Mouse (Mus musculus) forebrain, embryonic 12.5 days (tissue): ENCODE data around the gene Ap1m1. TPM values are rescaled to one million over a fixed set of nuclear protein-coding genes. Genes with fewer than 3 reads are reported as not detected.

Source experiments
- ATAC-seq: fragments of 200-750 bp; cut with Nextera tagmentation; 2 replicates; pipeline ENCODE4 v1.8.0; 2017; ENCODE audit warnings: moderate TSS enrichment; ENCODE audit not compliant: low FRiP score
- H3K27ac ChIP-seq: fragments of 300-500 bp; sonication (generic); 2 replicates; pipeline ENCODE4 v1.5.1; 2016; ENCODE audit warnings: mild to moderate bottlenecking
- H3K27me3 ChIP-seq: fragments of 300-500 bp; sonication (generic); 2 replicates; pipeline ENCODE4 v1.6.1; 2016; ENCODE audit warnings: mild to moderate bottlenecking
- H3K36me3 ChIP-seq: fragments of 300-500 bp; sonication (generic); replicated peaks from 2 replicates; pipeline ENCODE4 v1.6.1; 2016; ENCODE audit warnings: mild to moderate bottlenecking
- H3K4me1 ChIP-seq: fragments of 300-500 bp; sonication (generic); 2 replicates; pipeline ENCODE4 v1.6.1; 2016
- H3K4me2 ChIP-seq: fragments of 300-500 bp; sonication (generic); 2 replicates; pipeline ENCODE4 v1.6.1; 2016; ENCODE audit warnings: mild to moderate bottlenecking, moderate library complexity
- H3K4me3 ChIP-seq: fragments of 300-500 bp; sonication (generic); replicated peaks from 2 replicates; pipeline ENCODE4 v1.5.1; 2016; ENCODE audit warnings: mild to moderate bottlenecking
- H3K9ac ChIP-seq: fragments of 300-500 bp; sonication (generic); 2 replicates; pipeline ENCODE4 v1.6.1; 2016; ENCODE audit warnings: mild to moderate bottlenecking
- H3K9me3 ChIP-seq: fragments of 300-500 bp; sonication (generic); 2 replicates; pipeline ENCODE4 v1.6.1; 2016
- WGBS: fragments of 180-500 bp; shearing (Covaris S2); methylation state at CpG from one replicate; pipeline ENCODE4 v1.1.7; 2016; 5-methylcytosine and 5-hydroxymethylcytosine counted together
- polyA plus RNA-seq: library from polyadenylated mRNA; unstranded; fragments of >200 nt; fragmentation: Nextera tagmentation; extraction: Ambion mirVana; gene quantifications from 2 replicates; pipeline ENCODE4 v1.2.1, GENCODE M21; 2016

Ap1m1 gene
- polyA plus RNA-seq, 1 experiment from 2014 or later, result 193 TPM

DNA sequence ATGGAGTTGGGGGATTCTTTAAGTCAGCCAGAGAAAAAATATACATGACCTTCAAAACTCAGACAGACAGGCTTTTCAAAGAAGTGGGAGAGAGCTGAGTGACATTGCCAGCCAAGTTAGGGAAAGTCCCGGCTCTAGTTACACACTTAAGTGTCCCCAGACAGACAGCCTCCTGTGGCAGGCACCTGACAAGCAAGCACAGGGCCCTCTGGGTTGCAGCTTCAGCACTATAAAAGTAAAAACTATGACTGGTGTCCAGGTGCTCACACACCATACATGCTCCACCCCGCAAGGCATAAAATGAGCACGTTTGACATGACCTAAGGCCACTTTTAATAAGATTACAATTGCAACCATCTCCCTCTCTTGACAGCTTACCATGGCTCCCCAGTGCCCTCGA lies 20.8 kb downstream of the Ap1m1 start:
- H3K9ac ChIP-seq, result no peak overlapping the region
- no peaks in the 10 kb centered on the region; the same call in 1 of the 2 replicates for H3K27me3 ChIP-seq
- H3K9me3 ChIP-seq, result no peaks in the 10 kb centered on the region
- no peaks in the 10 kb centered on the region for H3K4me1 ChIP-seq
- no peak overlapping the region for H3K4me2 ChIP-seq
- 57% methylated on average over 4 of the region's 4 CpGs for WGBS
- no peak overlapping the region for H3K4me3 ChIP-seq
- H3K36me3 ChIP-seq, result peaks cover 6% of the 10 kb centered on the region; the same call in 1 of the 2 replicates
- ATAC-seq, result peak; percentile 6; the same call in 1 of the 2 replicates
- H3K27ac ChIP-seq, result no peak overlapping the region

DNA sequence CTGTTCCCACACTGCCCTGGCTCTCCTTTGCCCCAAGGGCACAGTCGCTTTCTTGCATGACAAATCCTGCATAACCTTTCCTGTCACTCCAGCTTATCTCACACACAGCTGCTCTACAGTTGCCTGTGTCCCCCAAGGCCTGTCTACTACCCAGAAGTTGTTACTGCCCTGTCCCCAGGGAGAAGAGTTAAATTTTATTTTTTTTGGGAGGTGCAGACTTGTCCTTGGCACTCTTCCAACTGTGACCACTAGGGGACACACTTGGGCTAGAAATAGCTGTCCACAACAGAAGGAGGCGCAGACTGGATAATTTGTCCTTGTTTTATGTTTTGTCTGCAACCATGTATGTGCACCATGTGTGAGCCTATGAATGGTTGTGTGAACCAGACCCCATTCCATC lies 21.2 kb downstream of the Ap1m1 start:
- no peaks in the 10 kb centered on the region for H3K9me3 ChIP-seq
- H3K36me3 ChIP-seq, result peaks cover 5% of the 10 kb centered on the region; the same call in 1 of the 2 replicates
- H3K27me3 ChIP-seq, result no peaks in the 10 kb centered on the region; the same call in 1 of the 2 replicates
- no peak overlapping the region for H3K9ac ChIP-seq
- WGBS, result 39% methylated on average over 2 of the region's 2 CpGs
- H3K4me3 ChIP-seq, result no peak overlapping the region
- no peaks in the 10 kb centered on the region for H3K4me1 ChIP-seq
- peak; percentile 61; the same call in 1 of the 2 replicates for ATAC-seq
- no peak overlapping the region for H3K4me2 ChIP-seq
- no peak overlapping the region for H3K27ac ChIP-seq

DNA sequence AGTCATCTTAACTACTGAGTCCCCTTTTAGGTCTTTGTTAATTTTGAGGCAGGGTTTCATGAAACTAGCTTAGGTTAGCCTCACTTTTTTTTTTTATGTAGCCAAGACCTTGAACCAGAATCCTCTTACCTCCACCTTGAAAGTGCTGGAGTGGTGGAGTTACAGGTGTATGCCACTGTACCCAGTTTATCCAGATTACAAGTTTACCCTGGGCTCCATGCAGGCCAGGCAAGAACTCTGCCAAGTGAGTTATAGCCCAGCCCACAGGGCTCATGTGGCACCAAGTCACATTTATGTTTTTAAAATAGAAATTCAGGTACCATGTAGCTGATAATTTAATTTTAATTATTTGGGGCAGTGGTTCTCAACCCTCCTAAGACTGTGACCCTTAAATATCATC lies 21.6 kb downstream of the Ap1m1 start:
- no peaks in the 10 kb centered on the region for H3K4me1 ChIP-seq
- no peak overlapping the region for H3K9ac ChIP-seq
- no peak overlapping the region for H3K4me3 ChIP-seq
- ATAC-seq, result no peak
- no peaks in the 10 kb centered on the region; the same call in 1 of the 2 replicates for H3K27me3 ChIP-seq
- H3K4me2 ChIP-seq, result no peak overlapping the region
- peaks cover 5% of the 10 kb centered on the region; the same call in 1 of the 2 replicates for H3K36me3 ChIP-seq
- no peaks in the 10 kb centered on the region for H3K9me3 ChIP-seq
- H3K27ac ChIP-seq, result no peak overlapping the region

DNA sequence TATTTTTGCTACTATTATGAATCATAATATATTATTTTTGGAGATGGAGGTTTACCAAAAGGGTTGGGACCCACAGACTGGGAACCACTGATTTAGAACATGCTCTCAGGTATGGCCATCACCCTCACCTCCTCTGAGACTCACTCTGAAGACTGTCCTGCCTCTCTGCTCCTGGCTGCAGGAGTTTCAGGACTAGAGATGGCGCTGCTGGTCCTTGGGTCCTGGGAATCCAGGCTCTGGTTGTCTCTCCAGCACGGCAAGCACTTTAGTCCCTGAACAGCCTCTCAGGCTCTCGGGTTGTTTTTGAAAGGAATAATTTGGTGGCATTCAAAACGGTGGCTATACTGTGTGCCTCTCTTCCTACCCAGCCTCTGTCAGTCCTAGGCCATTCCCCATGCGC lies 22.1 kb downstream of the Ap1m1 start:
- no peaks in the 10 kb centered on the region for H3K4me1 ChIP-seq
- H3K4me3 ChIP-seq, result no peak overlapping the region
- H3K4me2 ChIP-seq, result no peak overlapping the region
- no peaks in the 10 kb centered on the region; the same call in 1 of the 2 replicates for H3K27me3 ChIP-seq
- no peak overlapping the region for H3K27ac ChIP-seq
- 48% methylated on average over 5 of the region's 5 CpGs for WGBS
- H3K36me3 ChIP-seq, result peaks cover 3% of the 10 kb centered on the region; the same call in 1 of the 2 replicates
- H3K9me3 ChIP-seq, result no peaks in the 10 kb centered on the region
- H3K9ac ChIP-seq, result no peak overlapping the region
- no peak for ATAC-seq

DNA sequence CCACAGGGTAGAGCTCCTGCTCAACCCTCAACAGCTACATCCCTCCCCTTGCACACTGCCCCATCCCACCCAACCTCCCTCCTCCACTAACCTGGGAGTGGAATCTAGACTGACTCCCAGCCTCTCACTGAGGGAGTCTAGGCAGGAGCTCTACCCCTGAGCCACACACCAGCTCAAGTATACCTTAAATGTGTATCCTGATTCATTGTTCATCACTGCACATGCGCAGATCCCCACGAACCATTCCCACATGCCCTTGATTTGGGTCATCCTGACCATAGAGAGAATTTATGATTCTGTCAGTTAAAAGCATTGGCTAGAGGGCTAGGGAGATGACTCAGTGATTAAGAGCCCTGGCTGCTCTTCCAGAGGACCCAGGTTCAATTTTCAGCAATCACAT lies 22.9 kb downstream of the Ap1m1 start:
- ATAC-seq, result no peak
- H3K4me1 ChIP-seq, result no peaks in the 10 kb centered on the region
- no peak overlapping the region for H3K27ac ChIP-seq
- H3K36me3 ChIP-seq, result no peaks in the 10 kb centered on the region
- 94% methylated on average over 2 of the region's 2 CpGs for WGBS
- no peak overlapping the region for H3K4me3 ChIP-seq
- H3K4me2 ChIP-seq, result no peak overlapping the region
- no peaks in the 10 kb centered on the region for H3K9me3 ChIP-seq
- no peaks in the 10 kb centered on the region; the same call in 1 of the 2 replicates for H3K27me3 ChIP-seq
- H3K9ac ChIP-seq, result no peak overlapping the region

DNA sequence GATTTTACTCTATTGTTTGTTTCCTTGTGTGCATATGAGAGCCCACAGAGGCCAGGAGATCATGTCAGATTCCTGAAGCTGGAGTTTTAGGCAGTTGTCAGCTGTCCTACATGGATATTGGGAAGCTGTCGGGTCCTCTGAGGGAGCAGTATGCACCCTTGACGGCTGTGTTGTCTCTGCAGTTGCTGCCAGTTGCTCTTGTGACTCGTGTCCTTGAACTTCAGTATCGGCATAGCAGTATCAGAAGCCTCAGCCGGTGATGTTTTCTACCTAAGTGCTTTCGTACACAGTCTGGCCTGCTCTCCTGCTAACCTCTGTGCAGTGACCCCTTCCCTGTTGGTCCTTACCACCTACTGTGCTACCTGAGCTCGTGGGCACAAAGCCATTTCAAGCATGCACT lies 23.6 kb downstream of the Ap1m1 start:
- no peaks in the 10 kb centered on the region; the same call in 1 of the 2 replicates for H3K27me3 ChIP-seq
- 79% methylated on average over 7 of the region's 7 CpGs for WGBS
- no peak overlapping the region for H3K4me2 ChIP-seq
- no peaks in the 10 kb centered on the region for H3K36me3 ChIP-seq
- no peak for ATAC-seq
- no peaks in the 10 kb centered on the region for H3K4me1 ChIP-seq
- H3K4me3 ChIP-seq, result no peak overlapping the region
- no peak overlapping the region for H3K9ac ChIP-seq
- no peak overlapping the region for H3K27ac ChIP-seq
- H3K9me3 ChIP-seq, result no peaks in the 10 kb centered on the region

DNA sequence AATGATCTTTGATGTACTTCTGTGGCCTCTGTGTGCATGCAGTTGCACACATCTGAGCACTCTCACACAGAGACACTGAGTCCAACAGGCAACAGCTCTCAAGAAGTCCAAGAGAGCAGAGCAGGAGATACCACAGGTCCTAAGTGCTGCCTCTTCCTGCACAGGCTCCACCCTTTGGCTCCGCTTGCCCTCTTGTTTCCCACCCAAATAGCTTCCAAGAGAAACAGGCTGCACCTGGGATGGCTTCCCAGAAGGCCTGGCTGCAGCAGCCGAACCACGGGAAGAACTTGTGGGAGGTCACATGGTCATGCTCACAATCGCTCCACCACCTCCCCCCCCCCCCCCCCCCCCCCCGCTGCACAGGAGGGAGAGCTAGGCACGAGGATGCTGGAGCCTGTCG lies 25.5 kb downstream of the Ap1m1 start:
- H3K9me3 ChIP-seq, result no peaks in the 10 kb centered on the region
- 59% methylated on average over 6 of the region's 7 CpGs for WGBS
- H3K9ac ChIP-seq, result no peak overlapping the region
- ATAC-seq, result no peak
- no peak overlapping the region for H3K4me2 ChIP-seq
- H3K27me3 ChIP-seq, result no peaks in the 10 kb centered on the region; the same call in 1 of the 2 replicates
- H3K36me3 ChIP-seq, result no peaks in the 10 kb centered on the region
- H3K4me3 ChIP-seq, result no peak overlapping the region
- no peaks in the 10 kb centered on the region for H3K4me1 ChIP-seq
- no peak overlapping the region for H3K27ac ChIP-seq

DNA sequence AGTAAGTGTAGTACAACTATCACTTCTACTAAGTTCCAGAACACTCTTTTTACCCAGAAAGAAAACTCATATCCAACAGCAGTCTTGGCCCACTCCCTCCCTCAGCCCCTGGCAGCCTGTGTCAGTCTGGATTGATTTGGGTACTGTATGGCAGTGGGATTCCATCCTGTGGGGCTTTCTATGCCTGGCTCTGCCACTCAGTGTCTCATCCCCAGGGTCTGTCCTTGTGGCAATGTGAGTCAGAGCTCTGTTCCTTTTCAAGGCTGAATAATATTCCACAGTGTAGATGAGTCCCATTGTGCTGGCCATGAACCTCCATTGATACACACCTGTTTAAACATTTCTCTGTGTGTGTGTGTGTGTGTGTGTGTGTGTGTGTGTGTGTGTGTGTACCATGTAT lies 26.9 kb downstream of the Ap1m1 start:
- H3K9me3 ChIP-seq, result no peaks in the 10 kb centered on the region
- H3K4me1 ChIP-seq, result no peaks in the 10 kb centered on the region
- no peak overlapping the region for H3K4me3 ChIP-seq
- H3K4me2 ChIP-seq, result no peak overlapping the region
- no peaks in the 10 kb centered on the region for H3K36me3 ChIP-seq
- H3K27me3 ChIP-seq, result no peaks in the 10 kb centered on the region; the same call in 1 of the 2 replicates
- ATAC-seq, result no peak
- no peak overlapping the region for H3K27ac ChIP-seq
- no peak overlapping the region for H3K9ac ChIP-seq

DNA sequence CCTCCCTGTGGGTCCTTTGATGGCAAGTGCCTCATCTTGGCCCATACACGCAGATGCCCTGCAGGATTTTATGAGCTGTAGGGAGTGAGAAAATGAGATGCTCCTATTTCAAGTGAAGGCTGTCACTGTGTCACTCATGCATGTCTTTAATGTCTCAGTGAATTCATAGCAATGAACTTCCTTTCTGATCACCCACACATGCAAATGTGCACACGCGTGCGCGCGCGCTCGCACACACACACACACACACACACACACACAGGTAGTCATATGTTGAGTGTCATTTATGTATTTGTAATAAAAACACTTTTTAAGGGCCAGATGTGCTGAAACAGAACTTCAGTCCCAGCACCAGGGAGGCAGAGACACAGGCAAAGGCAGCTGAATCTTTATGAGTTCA lies 27.3 kb downstream of the Ap1m1 start:
- 98% methylated on average over 8 of the region's 8 CpGs for WGBS
- ATAC-seq, result no peak

DNA sequence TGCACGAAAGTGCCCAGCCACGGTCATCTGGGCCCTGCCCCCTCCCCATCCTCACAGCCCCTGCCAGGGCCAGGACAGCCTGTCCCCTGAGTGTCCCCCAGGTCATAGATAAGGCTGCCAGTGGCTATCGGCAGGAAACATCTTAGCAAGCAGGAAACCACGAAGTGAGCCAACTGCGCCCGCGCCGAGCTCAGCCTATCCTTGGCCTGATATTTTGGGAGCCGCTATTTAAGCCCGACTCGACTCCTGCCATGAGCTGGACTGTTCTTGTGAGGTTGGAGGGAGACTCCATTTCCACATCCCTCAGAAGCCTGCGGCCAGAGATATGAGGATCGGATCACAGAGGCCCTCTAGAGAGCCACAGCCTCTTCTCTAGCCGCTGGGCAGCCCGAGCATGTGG lies 28.5 kb downstream of the Ap1m1 start:
- no peaks in the 10 kb centered on the region for H3K4me1 ChIP-seq
- WGBS, result 94% methylated on average over 15 of the region's 15 CpGs
- no peak overlapping the region for H3K27ac ChIP-seq
- no peaks in the 10 kb centered on the region; the same call in none of the 2 replicates for H3K27me3 ChIP-seq
- H3K9ac ChIP-seq, result no peak overlapping the region
- H3K9me3 ChIP-seq, result no peaks in the 10 kb centered on the region
- H3K36me3 ChIP-seq, result no peaks in the 10 kb centered on the region
- ATAC-seq, result no peak
- H3K4me3 ChIP-seq, result no peak overlapping the region
- no peak overlapping the region for H3K4me2 ChIP-seq

More for the DNA sequence above, 27.3 kb downstream of the Ap1m1 start:
- Histone ChIP-seq H3K4me2 (no peak overlapping the region), H3K9me3 (no peaks in the 10 kb centered on the region), H3K4me1 (no peaks in the 10 kb centered on the region), H3K4me3 (no peak overlapping the region), H3K27ac (no peak overlapping the region), H3K36me3 (no peaks in the 10 kb centered on the region), H3K9ac (no peak overlapping the region), H3K27me3 (no peaks in the 10 kb centered on the region; the same call in 1 of the 2 replicates)

DNA sequence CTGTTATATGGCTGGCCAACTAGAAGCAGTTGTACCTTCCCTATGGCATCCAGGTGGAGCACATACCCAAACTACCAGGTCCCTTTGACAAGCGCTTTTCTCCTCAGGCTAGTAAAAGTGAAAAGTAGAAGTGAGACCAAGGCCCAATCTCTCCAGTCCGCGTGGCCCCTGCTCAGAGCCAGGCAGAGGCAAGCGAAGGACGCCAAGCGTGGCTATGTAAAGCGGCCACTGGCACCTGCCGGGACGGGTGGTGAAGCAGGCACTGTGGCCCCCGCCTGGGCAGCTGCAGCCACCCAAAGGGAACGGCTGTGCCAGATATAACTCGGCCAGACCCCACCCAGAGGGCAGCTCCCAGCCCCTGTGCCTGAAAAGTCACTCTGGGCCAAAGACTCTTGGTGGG lies 30.8 kb downstream of the Ap1m1 start:
- H3K4me1 ChIP-seq, result no peaks in the 10 kb centered on the region
- no peak for ATAC-seq
- WGBS, result 89% methylated on average over 12 of the region's 12 CpGs
- no peak overlapping the region for H3K27ac ChIP-seq
- peaks cover 5% of the 10 kb centered on the region; the same call in 1 of the 2 replicates for H3K27me3 ChIP-seq
- H3K9me3 ChIP-seq, result no peaks in the 10 kb centered on the region
- no peaks in the 10 kb centered on the region for H3K36me3 ChIP-seq
- no peak overlapping the region for H3K4me2 ChIP-seq
- no peak overlapping the region for H3K4me3 ChIP-seq
- H3K9ac ChIP-seq, result no peak overlapping the region

DNA sequence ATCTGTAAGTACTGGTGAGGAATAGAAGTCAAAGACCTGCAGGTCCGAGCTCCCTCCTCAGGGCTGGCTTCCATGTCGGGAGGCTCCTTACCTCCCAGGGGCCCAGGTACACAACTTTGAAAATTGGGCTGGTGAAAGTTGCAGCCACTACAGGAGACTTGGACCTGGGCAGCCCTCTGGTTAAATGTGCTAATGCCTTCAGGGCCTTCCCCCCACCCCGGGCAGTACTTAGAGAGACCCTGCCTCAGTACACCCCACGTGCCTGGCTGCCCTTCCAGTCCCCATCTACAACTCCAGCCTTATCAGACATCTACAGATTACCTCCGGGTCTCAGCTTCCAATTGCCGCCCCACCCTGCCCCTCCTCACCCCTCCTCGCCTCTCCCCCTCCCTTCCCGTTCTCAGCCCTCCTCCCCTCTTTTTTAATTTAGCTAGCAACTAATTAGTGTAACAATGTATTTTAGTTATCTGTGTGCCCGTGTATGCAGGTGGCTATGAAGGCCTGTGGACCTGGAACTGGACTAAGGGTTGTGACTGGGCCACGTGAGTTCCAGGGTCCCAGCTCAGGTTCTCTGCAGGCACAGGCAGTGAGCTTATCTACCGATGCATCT lies 31.3 kb downstream of the Ap1m1 start:
- Histone ChIP-seq H3K4me2 (no peak overlapping the region), H3K4me3 (no peak overlapping the region), H3K36me3 (no peaks in the 10 kb centered on the region), H3K4me1 (no peaks in the 10 kb centered on the region), H3K27me3 (peaks cover 5% of the 10 kb centered on the region; the same call in 1 of the 2 replicates), H3K27ac (no peak overlapping the region), H3K9ac (no peak overlapping the region), H3K9me3 (no peaks in the 10 kb centered on the region)
- 80% methylated on average over 11 of the region's 11 CpGs for WGBS
- ATAC-seq, result no peak

DNA sequence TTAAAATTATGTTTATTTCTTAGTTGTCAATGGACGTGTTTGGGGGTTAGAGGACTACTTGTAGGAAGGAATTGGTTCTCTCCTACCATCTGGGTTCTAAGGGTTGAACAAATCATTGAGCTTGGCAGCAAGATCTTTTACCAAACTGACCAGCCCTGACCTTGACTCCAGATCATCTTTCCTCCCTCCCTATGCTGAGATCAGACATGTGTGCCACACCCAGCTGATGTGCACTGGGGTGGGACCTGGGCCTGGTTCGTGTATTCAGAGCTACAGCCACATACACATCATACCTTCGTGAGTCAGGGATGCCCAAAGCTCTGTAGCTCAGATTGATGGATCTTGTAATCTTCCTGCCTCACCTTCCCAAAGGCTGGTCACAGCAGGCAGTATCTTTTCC lies 31.9 kb downstream of the Ap1m1 start:
- ATAC-seq, result no peak
- Histone ChIP-seq H3K4me1 (no peaks in the 10 kb centered on the region), H3K9ac (no peak overlapping the region), H3K4me3 (no peak overlapping the region), H3K4me2 (no peak overlapping the region), H3K9me3 (no peaks in the 10 kb centered on the region), H3K27me3 (peaks cover 5% of the 10 kb centered on the region; the same call in 1 of the 2 replicates), H3K36me3 (no peaks in the 10 kb centered on the region), H3K27ac (no peak overlapping the region)
- 83% methylated on average over 3 of the region's 3 CpGs for WGBS
